Mouse (Mus musculus) stomach, postnatal 0 days (tissue): ENCODE measurements around the gene Fer1l5.

Source experiments
- CTCF ChIP-seq: IDR thresholded peaks from 2 replicates; pipeline ENCODE4 v1.5.1; 2016; ENCODE audit warnings: antibody characterized with exemption, low read depth, mild to moderate bottlenecking, moderate library complexity
- EP300 ChIP-seq: optimal IDR thresholded peaks from 2 replicates; pipeline ENCODE3; 2016; ENCODE audit warnings: antibody characterized with exemption

DNA sequence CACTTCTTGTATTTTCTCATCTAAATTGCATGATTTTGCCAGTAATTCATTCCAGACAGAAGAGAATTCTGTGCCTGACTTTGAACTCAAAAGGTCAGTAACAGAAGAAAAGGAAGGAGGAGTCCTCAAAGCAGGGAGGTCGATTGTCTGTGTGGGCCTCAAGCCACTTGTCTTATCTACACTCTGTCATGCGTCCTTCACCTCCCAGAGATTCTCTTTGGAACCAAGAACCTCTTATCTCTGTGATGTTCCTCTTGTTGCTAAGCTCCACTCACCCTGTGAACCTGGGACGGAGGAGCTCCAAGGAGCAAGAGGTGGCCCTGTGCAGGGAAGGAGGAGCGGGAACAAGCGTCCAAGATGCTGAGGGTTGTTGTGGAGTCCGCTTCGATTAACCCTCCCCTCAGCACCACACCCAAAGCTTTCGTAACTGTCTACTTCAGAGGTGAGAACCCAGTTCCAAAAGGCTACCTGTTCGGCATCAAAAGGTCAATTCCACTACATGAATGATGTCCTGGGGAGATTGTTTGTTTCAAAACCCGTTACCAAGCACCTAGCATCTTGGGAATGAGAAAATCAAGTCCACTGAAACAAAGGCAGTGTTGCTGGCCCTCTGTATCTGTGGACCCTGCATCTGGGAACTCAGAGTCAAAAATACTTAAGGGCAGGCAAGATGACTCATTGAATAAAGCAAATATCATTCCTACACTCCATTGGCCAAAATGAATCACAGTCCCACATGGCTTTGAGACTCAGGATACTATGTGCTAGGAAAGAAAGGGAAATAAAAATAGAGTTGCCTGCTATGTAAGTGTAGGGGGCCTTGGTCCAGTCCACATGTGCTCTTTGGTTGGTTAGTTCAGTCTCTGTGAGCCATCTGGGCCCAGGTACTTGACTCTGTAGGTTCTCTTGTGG, at the start of gene Fer1l5:
- TF ChIP-seq CTCF: no peak
- TF ChIP-seq EP300: no peak
